Mouse (Mus musculus) left cerebral cortex, postnatal 25 days (tissue): ENCODE data around the gene Gna11. TPM values are rescaled to one million over a fixed set of nuclear protein-coding genes. Genes with fewer than 3 reads are reported as not detected.

ENCODE experiments used
- microRNA-seq, 2 experiments: library from miRNA; unstranded; fragments of <30 nt; microRNA quantifications; one replicate each; pipeline ENCODE4 v1.2.0; 2022
- total RNA-seq, 2 experiments: library from RNA; stranded (reverse); gene quantifications; 2 replicates each; pipeline ENCODE4 v1.2.3; 2021

The Gna11 gene
- total RNA-seq, 2 experiments from 2014 or later: 101 to 107 TPM

Small RNAs within 50 kb of the gene (microRNA-seq; reads per million reads assigned to microRNA genes)
- 0 reads per million in 2 experiments for gene Gm25595

Other genes starting within 250 kb of the Gna11 start
- 10 to 100 TPM; 27.8 to 28.4 TPM for gene Cactin, start 224.1 kb downstream of the Gna11 start, total RNA-seq
- 1 to 10 TPM; 1.2 to 1.4 TPM for gene Tbxa2r, start 216.5 kb downstream of the Gna11 start, total RNA-seq
- under 1 TPM; 0.92 to 0.96 TPM for gene Gipc3, start 201.9 kb downstream of the Gna11 start, total RNA-seq
- gene Hmg20b, start 194.7 kb downstream of the Gna11 start, total RNA-seq: 10 to 100 TPM; 23.5 to 28.4 TPM
- 10 to 100 TPM; 39.3 to 41.1 TPM for gene Mfsd12, start 187.7 kb downstream of the Gna11 start, total RNA-seq
- 1 to 10 TPM in 1 of 2 experiments, under 1 TPM in 1; 0.78 to 2.2 TPM for gene 4930404N11Rik, start 179.4 kb downstream of the Gna11 start, total RNA-seq
- 10 to 100 TPM; 63.5 to 70.2 TPM for gene Fzr1, start 166.7 kb downstream of the Gna11 start, total RNA-seq
- gene Dohh, start 160.8 kb downstream of the Gna11 start, total RNA-seq: 10 to 100 TPM; 83.7 to 87.7 TPM
- gene Gm48551, start 160.7 kb downstream of the Gna11 start, total RNA-seq: 1 to 10 TPM; 3.5 to 4.2 TPM
- gene Gm48552, start 156.2 kb downstream of the Gna11 start, total RNA-seq: 1 to 10 TPM; 4.0 to 4.1 TPM
- gene Smim24, start 152.1 kb downstream of the Gna11 start, total RNA-seq: 1 to 10 TPM in 1 of 2 experiments, under 1 TPM in 1; 0.89 to 1.5 TPM
- 10 to 100 TPM; 81.1 to 87.3 TPM for gene Nfic, start 89.6 kb downstream of the Gna11 start, total RNA-seq
- gene Celf5, start 62.5 kb downstream of the Gna11 start, total RNA-seq: 100 to 1,000 TPM; 285 to 286 TPM
- 10 to 100 TPM; 76.4 to 77.0 TPM for gene Ncln, start 48.8 kb downstream of the Gna11 start, total RNA-seq
- gene S1pr4, start 45.1 kb downstream of the Gna11 start, total RNA-seq: under 1 TPM; 0.53 to 0.73 TPM
- 1 to 10 TPM; 2.0 to 3.1 TPM for gene Gna15, start 21.0 kb downstream of the Gna11 start, total RNA-seq
- gene Aes, start 14.3 kb upstream of the Gna11 start, total RNA-seq: 100 to 1,000 TPM; 630 to 638 TPM
- gene Tle2, start 29.4 kb upstream of the Gna11 start, total RNA-seq: 10 to 100 TPM; 28.8 to 30.3 TPM
- 1 to 10 TPM; 4.2 to 5.8 TPM for gene Tle6, start 55.9 kb upstream of the Gna11 start, total RNA-seq
- gene BC025920, start 61.1 kb upstream of the Gna11 start, total RNA-seq: 1 to 10 TPM; 3.1 to 3.8 TPM
- 10 to 100 TPM; 22.1 to 25.3 TPM for gene Sirt6, start 82.6 kb upstream of the Gna11 start, total RNA-seq
- gene Ankrd24, start 83.3 kb upstream of the Gna11 start, total RNA-seq: 10 to 100 TPM; 35.9 to 36.7 TPM
- gene Gm10778, start 103.9 kb upstream of the Gna11 start, total RNA-seq: 1 to 10 TPM; 4.6 to 4.8 TPM
- gene Zfp433, start 159.6 kb upstream of the Gna11 start, total RNA-seq: 1 to 10 TPM; 7.2 to 8.3 TPM
- gene Gm3055, start 226.0 kb upstream of the Gna11 start, total RNA-seq: 1 to 10 TPM; 8.5 to 9.1 TPM